Mouse (Mus musculus) olfactory bulb, adult 2 months (tissue): ENCODE results near the gene Kif13a.

ENCODE experiments used
- CTCF ChIP-seq: fragments of 200-500 bp; IDR thresholded peaks from 2 replicates; pipeline ENCODE4 v1.5.1; 2012; ENCODE audit warnings: low read depth, mild to moderate bottlenecking, low read length, moderate library complexity; ENCODE audit not compliant: insufficient read depth
- POLR2A ChIP-seq: fragments of 200-500 bp; IDR thresholded peaks from 2 replicates; pipeline ENCODE4 v1.6.1; 2012; ENCODE audit warnings: mild to moderate bottlenecking, low read depth, low read length, moderate library complexity; ENCODE audit not compliant: insufficient read depth

GRCm38 (mm10) chr13:46818374-46818773 lies 111.3 kb downstream of the Kif13a start:
- TF ChIP-seq CTCF (no peak), POLR2A (no peak)
